Mouse (Mus musculus) limb, embryonic 15.5 days (tissue): ENCODE data around the gene Trim9. TPM values are rescaled to one million over a fixed set of nuclear protein-coding genes. Genes with fewer than 3 reads are reported as not detected.

Experiments used
- ATAC-seq: fragments of 200-750 bp; cut with Nextera tagmentation; 2 replicates; pipeline ENCODE4 v1.8.0; 2017; ENCODE audit warnings: low read depth, moderate TSS enrichment; ENCODE audit not compliant: insufficient number of reproducible peaks, low FRiP score, low TSS enrichment
- H3K27ac ChIP-seq: fragments of 300-500 bp; sonication (generic); 2 replicates; pipeline ENCODE4 v1.5.1; 2015; ENCODE audit warnings: moderate library complexity, mild to moderate bottlenecking, inconsistent platforms
- H3K27me3 ChIP-seq: fragments of 300-500 bp; sonication (generic); 2 replicates; pipeline ENCODE4 v1.6.1; 2015; ENCODE audit warnings: inconsistent platforms
- H3K36me3 ChIP-seq: fragments of 300-500 bp; sonication (generic); 2 replicates; pipeline ENCODE4 v1.6.1; 2015; ENCODE audit warnings: inconsistent platforms
- H3K4me1 ChIP-seq: fragments of 300-500 bp; sonication (generic); 2 replicates; pipeline ENCODE4 v1.6.1; 2015; ENCODE audit warnings: inconsistent platforms
- H3K4me2 ChIP-seq: fragments of 300-500 bp; sonication (generic); 2 replicates; pipeline ENCODE4 v1.6.1; 2015; ENCODE audit warnings: mild to moderate bottlenecking, inconsistent platforms
- H3K4me3 ChIP-seq: fragments of 300-500 bp; sonication (generic); 2 replicates; pipeline ENCODE4 v1.5.1; 2015; ENCODE audit warnings: mild to moderate bottlenecking, inconsistent platforms
- H3K9ac ChIP-seq: fragments of 300-500 bp; sonication (generic); 2 replicates; pipeline ENCODE4 v1.6.1; 2015; ENCODE audit warnings: inconsistent platforms
- H3K9me3 ChIP-seq: fragments of 300-500 bp; sonication (generic); 2 replicates; pipeline ENCODE4 v1.6.1; 2016; ENCODE audit warnings: inconsistent platforms
- WGBS: fragments of 180-500 bp; shearing (Covaris S2); methylation state at CpG from one replicate; pipeline ENCODE4 v1.1.7; 2015; 5-methylcytosine and 5-hydroxymethylcytosine counted together
- polyA plus RNA-seq: library from polyadenylated mRNA; unstranded; fragments of >200 nt; fragmentation: Nextera tagmentation; extraction: Ambion mirVana; gene quantifications from 2 replicates; pipeline ENCODE4 v1.2.1, GENCODE M21; 2015

Gene Trim9
- polyA plus RNA-seq, 1 experiment from 2014 or later, result 0.73 TPM

DNA sequence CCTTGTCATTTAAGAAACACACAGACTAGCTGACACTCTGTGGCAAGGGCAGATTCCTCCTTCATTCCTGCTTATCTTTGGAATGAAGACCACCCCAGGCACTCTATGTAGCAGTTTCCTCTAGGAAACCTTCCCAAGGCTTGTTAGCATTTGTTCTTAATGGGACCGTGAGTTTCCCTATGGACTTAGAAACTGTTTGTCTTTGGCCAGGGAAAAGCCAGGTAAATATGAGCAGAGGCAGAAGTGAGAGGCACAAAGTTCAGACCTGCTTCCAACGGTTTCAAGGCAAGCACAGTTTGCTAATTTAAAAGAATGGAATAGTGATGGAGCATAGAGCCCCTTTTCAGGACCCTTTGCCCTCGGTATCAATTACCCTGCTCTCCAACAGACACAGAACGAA lies 124.1 kb downstream of the Trim9 start:
- 67% methylated on average over 4 of the region's 4 CpGs for WGBS
- no peak overlapping the region for H3K27ac ChIP-seq
- ATAC-seq, result no peak
- H3K4me2 ChIP-seq, result no peak overlapping the region
- peaks cover 15% of the 10 kb centered on the region for H3K4me1 ChIP-seq
- H3K9ac ChIP-seq, result no peak overlapping the region
- no peaks in the 10 kb centered on the region for H3K9me3 ChIP-seq
- no peak overlapping the region for H3K4me3 ChIP-seq
- no peaks in the 10 kb centered on the region for H3K36me3 ChIP-seq
- no peaks in the 10 kb centered on the region for H3K27me3 ChIP-seq

DNA sequence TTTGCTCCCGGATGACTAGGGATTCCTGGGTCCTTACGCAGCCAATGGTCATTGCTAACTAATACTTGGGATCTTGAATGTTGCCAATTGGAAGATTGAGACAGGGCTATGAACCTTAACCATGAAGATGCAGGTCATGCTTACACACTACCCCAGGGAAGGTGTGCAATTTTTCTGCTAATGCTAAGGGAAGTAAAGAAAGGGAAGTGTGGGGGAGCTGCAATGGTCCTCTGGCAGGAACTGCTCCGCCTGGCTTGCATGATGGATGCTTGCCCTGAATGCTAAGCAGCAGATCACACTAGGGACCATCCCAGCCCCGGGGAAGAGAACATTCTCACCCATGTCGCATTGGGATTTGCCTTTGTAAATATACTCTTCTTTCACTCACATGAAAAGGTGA lies 126.0 kb downstream of the Trim9 start:
- Histone ChIP-seq H3K4me2 (no peak overlapping the region), H3K36me3 (no peaks in the 10 kb centered on the region), H3K9me3 (no peaks in the 10 kb centered on the region), H3K27me3 (no peaks in the 10 kb centered on the region), H3K9ac (no peak overlapping the region), H3K4me1 (peaks cover 1% of the 10 kb centered on the region), H3K4me3 (no peak overlapping the region), H3K27ac (no peak overlapping the region)
- WGBS, result 87% methylated on average over 5 of the region's 5 CpGs
- ATAC-seq, result no peak

DNA sequence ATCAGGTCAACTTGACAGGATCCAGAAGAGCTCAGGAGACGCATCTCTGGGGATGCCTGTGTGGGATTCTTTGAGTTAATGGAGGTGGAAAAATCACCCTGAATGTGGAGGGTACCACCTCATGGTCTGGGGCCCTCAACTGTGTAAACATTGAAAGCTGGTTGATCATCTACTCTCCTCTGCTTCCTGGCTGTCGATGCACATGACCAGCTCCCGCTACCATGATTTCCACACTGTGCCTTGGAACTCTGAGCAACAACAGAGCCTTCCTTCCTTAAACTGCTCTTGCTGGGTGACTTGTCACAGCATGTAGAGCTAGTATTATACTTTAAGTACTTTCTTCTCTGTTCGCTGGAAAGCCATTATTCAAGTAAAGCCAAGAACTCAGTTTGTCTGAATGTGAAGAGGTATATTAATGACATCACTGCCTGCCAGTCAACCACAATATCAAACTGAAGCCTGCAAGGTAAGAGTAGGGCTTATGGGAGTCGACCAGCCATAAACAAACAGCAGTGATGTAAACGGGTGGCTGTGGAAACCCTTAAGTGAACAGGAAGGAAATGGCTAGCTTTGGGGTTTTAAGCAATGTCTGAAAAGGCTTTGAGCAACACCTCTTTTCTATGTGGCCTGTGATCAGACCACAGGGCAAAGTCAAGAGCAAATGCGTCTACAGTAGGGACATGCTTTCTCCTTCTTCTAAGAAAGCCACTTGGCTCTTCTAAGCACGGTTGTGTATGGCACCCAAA lies 128.4 kb downstream of the Trim9 start:
- Histone ChIP-seq H3K4me3 (no peak overlapping the region), H3K9me3 (no peaks in the 10 kb centered on the region), H3K27ac (no peak overlapping the region), H3K4me1 (no peaks in the 10 kb centered on the region), H3K9ac (no peak overlapping the region), H3K36me3 (no peaks in the 10 kb centered on the region), H3K27me3 (no peaks in the 10 kb centered on the region), H3K4me2 (no peak overlapping the region)
- no peak for ATAC-seq
- 80% methylated on average over 8 of the region's 8 CpGs for WGBS

DNA sequence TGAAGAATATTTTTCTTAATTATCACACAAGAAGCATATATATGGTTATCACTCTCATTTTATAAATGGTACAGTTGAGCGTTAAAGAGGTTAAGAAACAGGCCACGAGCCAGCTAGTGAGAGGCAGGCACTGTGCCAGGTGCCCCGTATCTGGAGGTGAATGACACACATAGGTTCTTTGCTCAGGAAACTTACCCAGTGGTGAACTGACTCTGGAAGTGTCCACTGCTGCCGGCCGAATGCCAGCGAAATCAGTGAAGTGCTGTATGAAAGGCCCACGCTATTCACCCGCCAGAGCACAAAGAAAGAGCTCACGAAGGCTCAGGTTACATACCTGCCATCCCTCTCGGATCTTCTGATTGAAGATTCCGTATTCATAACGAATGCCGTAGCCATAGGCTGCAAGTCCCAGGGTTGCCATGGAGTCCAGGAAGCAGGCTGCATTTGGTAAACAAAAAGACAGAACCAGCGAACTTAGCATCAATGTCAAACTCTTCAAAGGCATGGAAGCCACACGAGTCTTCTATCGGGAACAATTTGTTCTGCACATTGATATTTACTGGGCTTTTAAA lies 131.1 kb downstream of the Trim9 start:
- no peak overlapping the region for H3K9ac ChIP-seq
- no peaks in the 10 kb centered on the region for H3K36me3 ChIP-seq
- no peak overlapping the region for H3K4me2 ChIP-seq
- no peaks in the 10 kb centered on the region for H3K9me3 ChIP-seq
- H3K4me1 ChIP-seq, result no peaks in the 10 kb centered on the region
- no peak overlapping the region for H3K27ac ChIP-seq
- WGBS, result 71% methylated on average over 16 of the region's 16 CpGs
- ATAC-seq, result no peak
- no peak overlapping the region for H3K4me3 ChIP-seq
- no peaks in the 10 kb centered on the region for H3K27me3 ChIP-seq

DNA sequence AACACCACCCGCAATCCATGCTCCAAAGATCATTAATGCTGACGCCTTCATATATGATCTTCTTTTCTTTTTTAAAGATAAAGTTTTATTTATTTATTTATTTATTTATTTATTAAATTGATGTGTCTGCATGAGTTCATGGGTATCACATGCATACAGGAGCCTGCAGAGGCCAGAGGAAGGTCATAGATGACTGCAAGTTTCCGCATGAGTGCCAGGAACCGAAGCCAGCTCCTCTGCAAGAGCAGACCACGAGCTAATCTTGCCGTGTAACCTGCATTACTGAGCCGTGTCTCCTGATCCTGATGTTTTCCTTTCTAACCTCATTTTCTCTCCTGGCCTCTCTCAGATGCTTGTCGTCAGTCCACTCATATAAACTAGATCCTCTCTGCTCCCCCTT lies 133.1 kb downstream of the Trim9 start:
- Histone ChIP-seq H3K27ac (no peak overlapping the region), H3K9me3 (no peaks in the 10 kb centered on the region), H3K4me3 (no peak overlapping the region), H3K4me1 (no peaks in the 10 kb centered on the region), H3K27me3 (no peaks in the 10 kb centered on the region), H3K36me3 (no peaks in the 10 kb centered on the region), H3K9ac (no peak overlapping the region), H3K4me2 (no peak overlapping the region)
- WGBS, result 76% methylated on average over 8 of the region's 8 CpGs
- ATAC-seq, result no peak

DNA sequence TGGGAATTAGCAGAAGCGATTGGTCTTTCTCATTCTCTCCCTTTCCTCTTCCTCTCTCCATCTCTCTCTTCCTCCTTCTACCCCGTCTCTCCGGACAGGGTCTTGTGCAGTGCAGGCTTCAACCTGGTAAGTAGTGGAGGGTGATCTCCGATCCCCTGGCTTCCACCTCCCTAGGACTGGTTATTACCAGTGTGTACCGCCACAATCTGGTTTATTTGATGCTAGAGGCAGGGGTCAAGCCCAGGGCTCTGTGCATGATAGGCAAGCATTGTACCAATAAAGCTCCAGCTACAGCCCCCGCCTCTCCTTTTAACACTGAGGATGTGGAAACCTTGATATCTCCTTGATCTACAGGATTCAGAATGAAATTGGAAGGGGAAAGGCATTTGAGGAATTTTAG lies 133.8 kb downstream of the Trim9 start:
- 78% methylated on average over 6 of the region's 6 CpGs for WGBS
- no peak for ATAC-seq
- Histone ChIP-seq H3K36me3 (no peaks in the 10 kb centered on the region), H3K9ac (no peak overlapping the region), H3K9me3 (no peaks in the 10 kb centered on the region), H3K4me3 (no peak overlapping the region), H3K4me1 (no peaks in the 10 kb centered on the region), H3K4me2 (no peak overlapping the region), H3K27ac (no peak overlapping the region), H3K27me3 (no peaks in the 10 kb centered on the region)

DNA sequence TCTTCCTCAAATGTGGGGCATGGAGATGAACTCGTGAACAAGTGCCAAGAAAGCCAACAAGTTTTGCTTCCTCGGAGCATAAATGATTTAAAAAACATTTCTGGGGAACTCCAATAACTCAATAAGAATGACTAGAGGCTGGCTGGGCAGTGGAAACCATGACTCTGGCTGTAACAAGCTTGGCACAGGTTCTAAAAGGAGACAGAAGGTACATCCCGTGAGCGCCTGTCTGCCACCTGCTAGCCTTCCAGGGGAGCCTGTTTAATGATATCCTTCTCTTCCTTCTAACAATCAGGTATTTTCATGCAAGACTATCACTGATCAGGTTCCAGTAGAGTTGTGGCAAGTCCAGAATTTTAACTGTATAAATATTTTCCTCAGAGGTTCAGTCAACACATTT lies 134.9 kb downstream of the Trim9 start:
- H3K9me3 ChIP-seq, result no peaks in the 10 kb centered on the region
- ATAC-seq, result no peak
- H3K27me3 ChIP-seq, result no peaks in the 10 kb centered on the region
- no peaks in the 10 kb centered on the region for H3K36me3 ChIP-seq
- H3K4me2 ChIP-seq, result no peak overlapping the region
- H3K27ac ChIP-seq, result no peak overlapping the region
- H3K4me3 ChIP-seq, result no peak overlapping the region
- 64% methylated on average over 4 of the region's 4 CpGs for WGBS
- no peaks in the 10 kb centered on the region for H3K4me1 ChIP-seq
- no peak overlapping the region for H3K9ac ChIP-seq

DNA sequence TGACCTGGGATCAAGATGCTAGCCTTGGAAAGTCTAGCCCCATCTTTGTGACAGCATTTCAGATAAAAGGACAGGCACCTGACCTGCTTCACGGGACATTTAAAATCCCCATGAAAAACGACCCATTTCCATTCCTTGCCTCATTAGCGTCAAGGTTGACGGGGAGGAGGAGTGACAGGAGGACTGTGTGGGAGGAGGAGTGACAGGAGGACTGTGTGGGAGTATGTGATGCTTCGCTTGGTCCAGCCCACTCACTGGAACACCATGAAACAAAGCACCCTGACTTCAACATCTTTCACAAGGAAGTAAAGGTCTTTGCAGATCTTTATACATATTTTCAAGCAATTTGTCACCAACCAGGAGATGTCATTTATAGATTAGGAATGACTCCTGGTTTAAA lies 139.2 kb downstream of the Trim9 start:
- H3K9me3 ChIP-seq, result no peaks in the 10 kb centered on the region
- no peak overlapping the region for H3K9ac ChIP-seq
- H3K4me2 ChIP-seq, result no peak overlapping the region
- no peak overlapping the region for H3K4me3 ChIP-seq
- no peak for ATAC-seq
- H3K27me3 ChIP-seq, result no peaks in the 10 kb centered on the region
- H3K36me3 ChIP-seq, result no peaks in the 10 kb centered on the region
- WGBS, result 63% methylated on average over 5 of the region's 5 CpGs
- no peak overlapping the region for H3K27ac ChIP-seq
- H3K4me1 ChIP-seq, result no peaks in the 10 kb centered on the region

DNA sequence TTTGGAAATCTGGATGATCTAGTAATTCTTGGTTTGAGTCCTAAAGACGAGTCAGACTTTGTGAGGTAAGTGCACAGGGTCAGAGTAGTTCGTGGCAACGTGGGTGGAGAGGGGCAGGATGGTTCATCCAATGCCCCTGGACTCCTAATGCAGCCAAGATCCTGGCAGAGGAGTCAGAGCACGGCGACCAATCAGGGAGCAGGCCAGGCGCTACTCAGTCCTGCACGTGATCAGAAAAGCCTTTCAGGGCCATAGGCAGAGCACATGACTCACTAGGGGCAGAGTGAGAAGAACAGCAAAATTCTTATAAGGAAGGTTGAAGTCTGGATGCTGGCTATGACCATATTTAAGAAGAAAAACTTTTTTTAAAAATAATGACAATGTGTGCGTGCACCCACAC lies 143.0 kb downstream of the Trim9 start:
- Histone ChIP-seq H3K9me3 (no peaks in the 10 kb centered on the region), H3K4me2 (no peak overlapping the region), H3K27me3 (no peaks in the 10 kb centered on the region), H3K36me3 (no peaks in the 10 kb centered on the region), H3K27ac (no peak overlapping the region), H3K4me1 (no peaks in the 10 kb centered on the region), H3K4me3 (no peak overlapping the region), H3K9ac (no peak overlapping the region)
- ATAC-seq, result no peak
- WGBS, result 78% methylated on average over 8 of the region's 8 CpGs

DNA sequence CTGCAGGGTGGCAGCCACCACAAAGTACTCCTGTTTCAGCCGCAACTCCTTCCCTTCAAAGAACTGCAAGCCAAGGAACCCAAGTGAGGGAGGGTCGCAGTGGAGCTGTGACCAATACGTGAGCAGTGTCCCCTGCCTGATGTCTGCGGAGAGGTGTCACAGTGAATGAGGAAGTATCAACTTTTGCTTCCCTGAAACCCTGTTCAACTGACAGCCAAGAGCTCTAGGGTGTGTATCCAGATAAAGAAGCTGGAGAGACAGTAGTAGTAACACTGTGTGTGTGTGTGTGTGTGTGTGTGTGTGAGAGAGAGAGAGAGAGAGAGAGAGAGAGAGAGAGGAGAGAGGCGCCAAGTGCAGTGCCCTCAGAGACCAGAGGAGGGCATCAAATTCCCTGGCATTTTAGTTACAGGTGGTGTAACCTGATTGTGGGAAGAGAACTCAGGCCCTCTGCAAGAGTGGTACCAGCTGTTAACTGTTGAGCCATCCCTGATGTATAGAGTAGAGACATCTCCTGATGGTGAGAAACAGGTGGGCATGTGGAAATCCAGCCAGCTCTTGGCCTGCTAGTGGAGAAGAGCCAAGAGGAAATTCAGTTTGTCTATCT lies 145.4 kb downstream of the Trim9 start:
- no peaks in the 10 kb centered on the region for H3K27me3 ChIP-seq
- H3K9ac ChIP-seq, result no peak overlapping the region
- no peaks in the 10 kb centered on the region for H3K9me3 ChIP-seq
- no peaks in the 10 kb centered on the region for H3K4me1 ChIP-seq
- no peak for ATAC-seq
- no peak overlapping the region for H3K4me2 ChIP-seq
- WGBS, result 74% methylated on average over 5 of the region's 5 CpGs
- H3K36me3 ChIP-seq, result no peaks in the 10 kb centered on the region
- no peak overlapping the region for H3K27ac ChIP-seq
- no peak overlapping the region for H3K4me3 ChIP-seq

DNA sequence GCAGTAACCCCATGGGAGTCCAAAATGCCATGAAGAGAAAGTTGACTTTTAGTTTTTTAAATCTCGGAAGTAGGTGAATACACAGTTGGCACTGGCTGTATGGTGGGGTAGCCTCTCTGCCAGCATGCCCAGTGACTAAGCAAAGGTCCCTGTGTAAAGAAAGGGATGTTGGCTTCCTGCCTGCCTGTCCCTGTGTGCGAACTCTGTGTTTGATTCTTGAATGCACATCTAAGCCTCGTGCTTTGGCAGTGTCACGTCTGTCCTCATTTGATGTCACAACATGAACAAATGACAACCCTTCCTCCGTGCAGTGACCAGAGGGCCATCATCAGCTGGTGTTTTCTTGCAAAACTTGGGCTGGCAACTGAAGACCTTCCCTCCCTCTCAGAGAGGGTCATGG lies 151.1 kb downstream of the Trim9 start:
- no peak overlapping the region for H3K4me3 ChIP-seq
- H3K9ac ChIP-seq, result no peak overlapping the region
- H3K27me3 ChIP-seq, result no peaks in the 10 kb centered on the region
- H3K9me3 ChIP-seq, result no peaks in the 10 kb centered on the region
- H3K36me3 ChIP-seq, result no peaks in the 10 kb centered on the region
- ATAC-seq, result no peak
- 86% methylated on average over 5 of the region's 5 CpGs for WGBS
- H3K27ac ChIP-seq, result no peak overlapping the region
- peaks cover 8% of the 10 kb centered on the region for H3K4me1 ChIP-seq
- no peak overlapping the region for H3K4me2 ChIP-seq

DNA sequence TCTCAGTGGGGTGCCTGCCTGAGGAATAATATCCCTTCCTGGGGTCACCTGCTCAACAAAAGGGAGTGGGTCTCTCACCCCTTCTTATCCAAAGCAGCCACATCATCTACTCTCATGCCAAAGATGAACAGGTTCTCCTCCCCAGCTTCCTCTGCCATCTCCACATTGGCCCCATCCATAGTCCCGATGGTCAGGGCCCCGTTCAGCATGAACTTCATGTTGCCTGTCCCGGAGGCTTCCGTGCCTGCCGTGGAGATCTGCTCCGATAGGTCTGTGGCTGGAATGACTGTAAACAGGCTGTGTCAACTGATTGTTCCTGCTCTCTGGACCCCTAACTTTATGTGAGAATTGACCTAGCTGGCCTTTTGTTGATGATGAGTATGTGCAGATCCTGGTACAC lies 152.0 kb downstream of the Trim9 start:
- ATAC-seq, result no peak
- H3K36me3 ChIP-seq, result no peaks in the 10 kb centered on the region
- no peaks in the 10 kb centered on the region for H3K27me3 ChIP-seq
- 93% methylated on average over 6 of the region's 6 CpGs for WGBS
- H3K4me1 ChIP-seq, result peaks cover 8% of the 10 kb centered on the region
- no peak overlapping the region for H3K4me2 ChIP-seq
- no peaks in the 10 kb centered on the region for H3K9me3 ChIP-seq
- no peak overlapping the region for H3K27ac ChIP-seq
- H3K9ac ChIP-seq, result no peak overlapping the region
- H3K4me3 ChIP-seq, result no peak overlapping the region
